Mouse (Mus musculus) megakaryocyte-erythroid progenitor cell, adult 5-6 weeks (primary cell): ENCODE data around the gene Pla2g1b. TPM values are rescaled to one million over a fixed set of nuclear protein-coding genes. Genes with fewer than 3 reads are reported as not detected.
A peak's percentile ranks its signal among the peaks of the same experiment; 100 is the strongest.
"Not testable (repeated sequence)": the region's sequence is repeated elsewhere in the genome, so short reads cannot be mapped to it uniquely, and the experiment has no call there.

Source experiments
- ATAC-seq: replicated peaks from 2 replicates; pipeline ENCODE4 v1.8.0; 2016; ENCODE audit warnings: mild to moderate bottlenecking, inconsistent platforms; ENCODE audit not compliant: severe bottlenecking, poor library complexity, low FRiP score, low TSS enrichment
- total RNA-seq, 2 experiments: library from RNA; stranded (forward) in 1 of 2; stranded (reverse) in 1 of 2; fragments of 200-1000, 215-1000 nt in 1 of 2; fragments of >200 nt in 1 of 2; fragmentation: Nextera tagmentation in 1 of 2; gene quantifications; 2 replicates each; pipeline ENCODE4 v1.2.3; 2014 to 2017

Pla2g1b gene
- total RNA-seq, 2 experiments from 2014 or later, result not detected

- 0 out of 2 replicates have a peak, but pooled peaks have one; percentile 56 for ATAC-seq
Measured at GRCm38 (mm10) chr5:115441205-115441849, 24.7 kb upstream of the Pla2g1b start.

GRCm38 (mm10) chr5:115442663-115443062, 23.4 kb upstream of the Pla2g1b start:
- not testable (repeated sequence) for ATAC-seq

- no peak for ATAC-seq
Measured at GRCm38 (mm10) chr5:115444130-115444529, 21.9 kb upstream of the Pla2g1b start.

- ATAC-seq, result no peak
Measured at GRCm38 (mm10) chr5:115447108-115447507, 19.0 kb upstream of the Pla2g1b start.

GRCm38 (mm10) chr5:115449247-115449646, 16.8 kb upstream of the Pla2g1b start:
- ATAC-seq, result no peak

GRCm38 (mm10) chr5:115450410-115451317, 15.4 kb upstream of the Pla2g1b start:
- no peak for ATAC-seq

- ATAC-seq, result no peak
Measured at GRCm38 (mm10) chr5:115454422-115455090, 11.5 kb upstream of the Pla2g1b start.

GRCm38 (mm10) chr5:115455838-115456237, 10.2 kb upstream of the Pla2g1b start:
- ATAC-seq, result no peak

- ATAC-seq, result no peak
Measured at GRCm38 (mm10) chr5:115458918-115459317, 7.1 kb upstream of the Pla2g1b start.

GRCm38 (mm10) chr5:115464408-115465115, 1.5 kb upstream of the Pla2g1b start:
- no peak for ATAC-seq

GRCm38 (mm10) chr5:115469791-115470190, 3.7 kb downstream of the Pla2g1b start:
- no peak for ATAC-seq

- ATAC-seq, result peak; percentile 69
Measured at GRCm38 (mm10) chr5:115470766-115471531, 4.9 kb downstream of the Pla2g1b start.

- ATAC-seq, result no peak
Measured at GRCm38 (mm10) chr5:115473191-115473590, 7.1 kb downstream of the Pla2g1b start.

- no peak for ATAC-seq
Measured at GRCm38 (mm10) chr5:115474174-115474828, 8.2 kb downstream of the Pla2g1b start.

GRCm38 (mm10) chr5:115475337-115476106, 9.5 kb downstream of the Pla2g1b start:
- ATAC-seq, result peak; percentile 83

- ATAC-seq, result no peak
Measured at GRCm38 (mm10) chr5:115476107-115476727, 10.2 kb downstream of the Pla2g1b start.

GRCm38 (mm10) chr5:115479561-115479960, 13.5 kb downstream of the Pla2g1b start:
- no peak for ATAC-seq
